Mouse (Mus musculus) embryonic facial prominence, embryonic 13.5 days (tissue): Measurements from ENCODE around the gene Tmem43. TPM values are rescaled to one million over a fixed set of nuclear protein-coding genes. Genes with fewer than 3 reads are reported as not detected.

Source experiments
- ATAC-seq: fragments of 200-750 bp; cut with Nextera tagmentation; 2 replicates; pipeline ENCODE4 v1.8.0; 2017; ENCODE audit warnings: low read depth; ENCODE audit not compliant: insufficient number of reproducible peaks, insufficient read depth, low FRiP score, low TSS enrichment
- H3K27ac ChIP-seq: fragments of 300-500 bp; sonication (generic); 2 replicates; pipeline ENCODE4 v1.5.1; 2015; ENCODE audit warnings: moderate library complexity, mild to moderate bottlenecking, inconsistent platforms
- H3K27me3 ChIP-seq: fragments of 300-500 bp; sonication (generic); 2 replicates; pipeline ENCODE4 v1.6.1; 2015; ENCODE audit warnings: mild to moderate bottlenecking, inconsistent platforms
- H3K36me3 ChIP-seq: fragments of 300-500 bp; sonication (generic); 2 replicates; pipeline ENCODE4 v1.6.1; 2015; ENCODE audit warnings: mild to moderate bottlenecking, inconsistent platforms
- H3K4me1 ChIP-seq: fragments of 300-500 bp; sonication (generic); 2 replicates; pipeline ENCODE4 v1.6.1; 2015; ENCODE audit warnings: inconsistent platforms
- H3K4me2 ChIP-seq: fragments of 300-500 bp; sonication (generic); 2 replicates; pipeline ENCODE4 v1.6.1; 2015; ENCODE audit warnings: moderate library complexity, mild to moderate bottlenecking, inconsistent platforms
- H3K4me3 ChIP-seq: fragments of 300-500 bp; sonication (generic); 2 replicates; pipeline ENCODE4 v1.5.1; 2015; ENCODE audit warnings: mild to moderate bottlenecking, inconsistent platforms
- H3K9ac ChIP-seq: fragments of 300-500 bp; sonication (generic); 2 replicates; pipeline ENCODE4 v1.6.1; 2015; ENCODE audit warnings: mild to moderate bottlenecking, inconsistent platforms
- H3K9me3 ChIP-seq: fragments of 300-500 bp; sonication (generic); 2 replicates; pipeline ENCODE4 v1.6.1; 2016; ENCODE audit warnings: inconsistent platforms
- WGBS: fragments of 180-500 bp; shearing (Covaris S2); methylation state at CpG from one replicate; pipeline ENCODE4 v1.1.7; 2015; ENCODE audit warnings: mixed read lengths; 5-methylcytosine and 5-hydroxymethylcytosine counted together
- polyA plus RNA-seq: library from polyadenylated mRNA; unstranded; fragments of >200 nt; fragmentation: Nextera tagmentation; extraction: Ambion mirVana; gene quantifications from 2 replicates; pipeline ENCODE4 v1.2.1, GENCODE M21; 2015

Tmem43 gene
- polyA plus RNA-seq = 59.0 and 61.7 TPM in 2 replicates

GRCm38 (mm10) chr6:91472868-91473804 lies at the start of gene Tmem43, which contains the start of gene Chchd4:
Gene Tmem43 (plus strand): TSS chr6:91473703.
Gene Chchd4 (minus strand): TSS chr6:91473546.
- WGBS = under 1% methylated on average over 74 of the region's 74 CpGs
- Histone ChIP-seq H3K9ac (peak within 1 kb of the TSS; percentile 87), H3K4me3 (peak within 1 kb of the TSS; percentile 82), H3K27me3 (no peaks in the 10 kb centered on the region), H3K4me1 (peaks cover 27% of the 10 kb centered on the region), H3K36me3 (peaks cover 18% of the 10 kb centered on the region), H3K9me3 (no peaks in the 10 kb centered on the region), H3K4me2 (peak within 1 kb of the TSS; percentile 65), H3K27ac (peak within 1 kb of the TSS; percentile 90)
- peak; percentile 96 for ATAC-seq

DNA sequence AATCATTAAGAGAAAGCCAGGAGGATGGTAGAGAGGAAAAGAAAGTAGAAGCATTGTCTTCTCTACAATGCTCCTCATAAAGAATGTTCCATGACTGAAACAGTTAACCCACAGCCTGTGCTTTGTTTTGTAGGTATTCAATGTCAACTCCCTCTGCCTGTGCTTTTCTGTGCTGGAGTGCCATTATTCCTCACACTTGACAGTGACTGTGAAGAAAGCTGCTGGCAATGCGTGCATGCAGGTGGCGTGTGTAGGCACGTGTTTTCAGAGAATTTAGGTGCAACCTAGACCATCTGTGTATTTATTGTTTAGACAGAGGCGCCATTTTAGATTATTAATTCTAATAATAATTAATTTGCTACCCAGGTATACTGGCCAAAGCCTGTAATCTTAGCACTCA lies 49.4 kb upstream of the Tmem43 start:
- Histone ChIP-seq H3K4me1 (no peaks in the 10 kb centered on the region), H3K4me2 (no peak overlapping the region), H3K27ac (no peak overlapping the region), H3K36me3 (no peaks in the 10 kb centered on the region), H3K9ac (no peak overlapping the region), H3K4me3 (no peak overlapping the region), H3K27me3 (peaks cover 8% of the 10 kb centered on the region; the same call in 1 of the 2 replicates), H3K9me3 (no peaks in the 10 kb centered on the region)
- no peak for ATAC-seq
- WGBS = 57% methylated on average over 4 of the region's 4 CpGs

GRCm38 (mm10) chr6:91440474-91441144 lies 32.9 kb upstream of the Tmem43 start:
- Histone ChIP-seq H3K4me3 (peak overlapping the region; percentile 68), H3K9me3 (no peaks in the 10 kb centered on the region), H3K4me1 (peaks cover 6% of the 10 kb centered on the region), H3K27me3 (peaks cover 13% of the 10 kb centered on the region), H3K27ac (peak overlapping the region; percentile 69; the same call in 1 of the 2 replicates), H3K4me2 (peak overlapping the region; percentile 95), H3K36me3 (no peaks in the 10 kb centered on the region), H3K9ac (peak overlapping the region; percentile 79)
- ATAC-seq = peak; percentile 88
- 2% methylated on average over 30 of the region's 30 CpGs for WGBS

DNA sequence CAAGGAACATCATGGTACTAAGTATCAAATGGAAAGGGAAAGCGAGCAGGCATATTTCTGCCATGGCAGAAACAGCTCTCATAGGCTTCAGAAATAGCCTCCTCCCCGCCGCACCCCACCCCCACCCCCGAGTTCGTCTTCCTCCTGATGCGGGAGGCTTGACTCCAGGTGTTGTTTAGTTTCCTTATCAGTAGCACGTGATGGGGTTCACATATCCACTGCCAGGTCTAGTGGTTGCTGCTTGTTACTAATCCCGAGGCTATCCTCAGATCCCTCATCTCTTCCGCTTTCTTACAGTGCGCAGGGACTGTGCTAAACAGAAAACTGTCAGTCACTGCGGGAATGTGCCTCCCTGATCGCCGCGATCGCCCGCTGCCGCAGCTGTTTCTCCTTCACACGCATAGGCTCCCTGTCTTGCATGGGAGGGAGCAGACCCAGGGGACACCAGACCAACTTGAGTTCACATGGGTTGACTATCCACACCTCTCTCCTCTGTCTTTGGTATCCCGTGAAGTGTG lies 32.3 kb upstream of the Tmem43 start:
- H3K4me3 ChIP-seq = peak overlapping the region; percentile 68
- H3K27ac ChIP-seq = peak overlapping the region; percentile 69; the same call in 1 of the 2 replicates
- peaks cover 6% of the 10 kb centered on the region for H3K4me1 ChIP-seq
- peaks cover 13% of the 10 kb centered on the region for H3K27me3 ChIP-seq
- WGBS = 3% methylated on average over 19 of the region's 19 CpGs
- no peaks in the 10 kb centered on the region for H3K9me3 ChIP-seq
- peak overlapping the region; percentile 95 for H3K4me2 ChIP-seq
- H3K9ac ChIP-seq = peak overlapping the region; percentile 79
- no peaks in the 10 kb centered on the region for H3K36me3 ChIP-seq
- no peak for ATAC-seq

DNA sequence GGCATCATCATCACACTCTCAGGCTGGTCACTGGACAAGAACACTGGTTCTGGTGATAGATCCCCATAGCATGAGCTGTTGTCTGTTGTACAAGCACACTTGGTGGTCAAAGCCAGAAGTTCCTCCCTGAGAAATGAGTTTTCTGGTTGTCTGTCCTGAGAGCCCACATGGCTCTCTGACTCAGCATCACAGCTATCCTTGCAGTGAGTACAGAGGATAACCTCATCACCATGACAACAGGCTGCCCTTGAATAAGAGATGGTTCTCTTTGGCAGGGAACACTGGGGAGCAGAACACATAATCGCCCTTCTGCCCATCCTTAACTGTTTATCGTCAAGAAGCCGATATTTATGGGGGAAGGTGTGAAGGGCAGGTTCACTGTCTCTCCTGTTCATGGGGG lies 28.2 kb upstream of the Tmem43 start:
- H3K9ac ChIP-seq = no peak overlapping the region
- H3K27ac ChIP-seq = no peak overlapping the region
- no peak overlapping the region for H3K4me2 ChIP-seq
- H3K36me3 ChIP-seq = no peaks in the 10 kb centered on the region
- H3K9me3 ChIP-seq = no peaks in the 10 kb centered on the region
- ATAC-seq = no peak
- 0 out of 2 replicates have a peak, but pooled peaks cover 3% of the 10 kb centered on the region for H3K27me3 ChIP-seq
- peaks cover 6% of the 10 kb centered on the region for H3K4me1 ChIP-seq
- no peak overlapping the region for H3K4me3 ChIP-seq
- 77% methylated on average over 3 of the region's 3 CpGs for WGBS

GRCm38 (mm10) chr6:91449472-91450225 lies 23.9 kb upstream of the Tmem43 start:
- Histone ChIP-seq H3K27ac (no peak overlapping the region), H3K4me3 (no peak overlapping the region), H3K9me3 (no peaks in the 10 kb centered on the region), H3K4me1 (no peaks in the 10 kb centered on the region), H3K27me3 (0 out of 2 replicates have a peak, but pooled peaks cover 3% of the 10 kb centered on the region), H3K4me2 (no peak overlapping the region), H3K9ac (no peak overlapping the region), H3K36me3 (no peaks in the 10 kb centered on the region)
- WGBS = 53% methylated on average over 3 of the region's 3 CpGs
- no peak for ATAC-seq

DNA sequence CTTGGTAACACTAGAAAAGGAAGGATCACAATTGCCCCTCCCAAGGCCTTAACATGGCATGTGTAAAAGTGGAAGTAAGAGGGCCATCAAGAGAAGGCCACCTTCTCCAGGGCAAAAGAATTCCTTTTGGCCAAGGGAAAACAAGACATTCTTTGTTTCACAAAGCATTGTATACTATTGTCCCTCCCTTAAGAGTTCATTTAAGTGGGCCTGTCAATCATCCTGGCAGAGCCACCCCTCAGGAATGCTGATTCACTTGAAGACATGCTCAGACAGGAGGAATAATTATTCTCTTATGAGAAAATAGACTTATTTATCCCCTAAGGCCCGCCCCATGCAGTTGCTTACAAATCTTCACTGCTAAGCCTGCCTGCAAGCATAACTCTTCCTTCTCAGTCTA lies 21.4 kb upstream of the Tmem43 start:
- no peak overlapping the region for H3K27ac ChIP-seq
- H3K4me2 ChIP-seq = no peak overlapping the region
- H3K4me3 ChIP-seq = no peak overlapping the region
- no peaks in the 10 kb centered on the region for H3K36me3 ChIP-seq
- H3K27me3 ChIP-seq = 0 out of 2 replicates have a peak, but pooled peaks cover 3% of the 10 kb centered on the region
- no peak overlapping the region for H3K9ac ChIP-seq
- no peaks in the 10 kb centered on the region for H3K9me3 ChIP-seq
- H3K4me1 ChIP-seq = no peaks in the 10 kb centered on the region
- 49% methylated on average over 1 of the region's 1 CpGs for WGBS
- ATAC-seq = no peak

GRCm38 (mm10) chr6:91454546-91454945 lies 19.0 kb upstream of the Tmem43 start:
- H3K36me3 ChIP-seq = no peaks in the 10 kb centered on the region
- 44% methylated on average over 5 of the region's 5 CpGs for WGBS
- no peak overlapping the region for H3K4me3 ChIP-seq
- ATAC-seq = no peak
- no peak overlapping the region for H3K9ac ChIP-seq
- H3K4me1 ChIP-seq = no peaks in the 10 kb centered on the region
- H3K4me2 ChIP-seq = no peak overlapping the region
- no peaks in the 10 kb centered on the region for H3K9me3 ChIP-seq
- no peaks in the 10 kb centered on the region for H3K27me3 ChIP-seq
- no peak overlapping the region for H3K27ac ChIP-seq

DNA sequence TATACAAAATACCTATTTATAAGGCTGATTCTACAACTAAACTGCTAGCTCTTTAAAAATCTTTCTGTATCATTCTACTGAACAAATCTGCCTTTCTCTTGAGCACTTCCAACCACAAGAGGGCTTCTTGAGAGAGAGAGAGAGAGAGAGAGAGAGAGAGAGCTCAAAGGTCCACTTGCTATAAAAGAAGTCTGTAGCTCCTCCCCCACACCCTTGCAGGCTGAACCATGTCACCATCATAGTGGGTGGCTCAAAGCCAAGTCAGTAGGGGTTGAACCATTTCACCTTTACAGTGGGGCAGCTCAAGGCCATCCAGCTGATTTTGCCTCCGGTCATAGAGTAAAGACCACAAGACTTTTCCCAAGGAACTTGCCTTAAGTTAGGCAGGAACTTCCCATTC lies 14.0 kb upstream of the Tmem43 start:
- H3K9me3 ChIP-seq = no peaks in the 10 kb centered on the region
- no peaks in the 10 kb centered on the region for H3K27me3 ChIP-seq
- 93% methylated on average over 1 of the region's 1 CpGs for WGBS
- no peak overlapping the region for H3K27ac ChIP-seq
- no peak for ATAC-seq
- H3K9ac ChIP-seq = no peak overlapping the region
- peaks cover 23% of the 10 kb centered on the region for H3K36me3 ChIP-seq
- no peak overlapping the region for H3K4me2 ChIP-seq
- no peak overlapping the region for H3K4me3 ChIP-seq
- no peaks in the 10 kb centered on the region for H3K4me1 ChIP-seq

- no peak overlapping the region for H3K9ac ChIP-seq
- no peaks in the 10 kb centered on the region for H3K27me3 ChIP-seq
- H3K4me1 ChIP-seq = no peaks in the 10 kb centered on the region
- H3K9me3 ChIP-seq = no peaks in the 10 kb centered on the region
- H3K27ac ChIP-seq = no peak overlapping the region
- no peak overlapping the region for H3K4me2 ChIP-seq
- 85% methylated on average over 2 of the region's 2 CpGs for WGBS
- no peak overlapping the region for H3K4me3 ChIP-seq
- ATAC-seq = no peak
- H3K36me3 ChIP-seq = peaks cover 63% of the 10 kb centered on the region
Observed at GRCm38 (mm10) chr6:91465756-91466155, 7.7 kb upstream of the Tmem43 start.

GRCm38 (mm10) chr6:91467106-91467505 lies 6.4 kb upstream of the Tmem43 start:
- no peak overlapping the region for H3K4me3 ChIP-seq
- 81% methylated on average over 1 of the region's 1 CpGs for WGBS
- H3K27ac ChIP-seq = no peak overlapping the region
- H3K9ac ChIP-seq = 0 out of 2 replicates have a peak overlapping the region, but pooled peaks have one; percentile 2
- no peak overlapping the region for H3K4me2 ChIP-seq
- no peaks in the 10 kb centered on the region for H3K9me3 ChIP-seq
- peaks cover 6% of the 10 kb centered on the region for H3K4me1 ChIP-seq
- peaks cover 63% of the 10 kb centered on the region for H3K36me3 ChIP-seq
- no peak for ATAC-seq
- H3K27me3 ChIP-seq = no peaks in the 10 kb centered on the region
